Mouse (Mus musculus): Measurements from ENCODE around the gene 1700001P01Rik. TPM values are rescaled to one million over a fixed set of nuclear protein-coding genes. Genes with fewer than 3 reads are reported as not detected.

1700001P01Rik gene
- polyA plus RNA-seq, 1 experiment, result not detected

DNA sequence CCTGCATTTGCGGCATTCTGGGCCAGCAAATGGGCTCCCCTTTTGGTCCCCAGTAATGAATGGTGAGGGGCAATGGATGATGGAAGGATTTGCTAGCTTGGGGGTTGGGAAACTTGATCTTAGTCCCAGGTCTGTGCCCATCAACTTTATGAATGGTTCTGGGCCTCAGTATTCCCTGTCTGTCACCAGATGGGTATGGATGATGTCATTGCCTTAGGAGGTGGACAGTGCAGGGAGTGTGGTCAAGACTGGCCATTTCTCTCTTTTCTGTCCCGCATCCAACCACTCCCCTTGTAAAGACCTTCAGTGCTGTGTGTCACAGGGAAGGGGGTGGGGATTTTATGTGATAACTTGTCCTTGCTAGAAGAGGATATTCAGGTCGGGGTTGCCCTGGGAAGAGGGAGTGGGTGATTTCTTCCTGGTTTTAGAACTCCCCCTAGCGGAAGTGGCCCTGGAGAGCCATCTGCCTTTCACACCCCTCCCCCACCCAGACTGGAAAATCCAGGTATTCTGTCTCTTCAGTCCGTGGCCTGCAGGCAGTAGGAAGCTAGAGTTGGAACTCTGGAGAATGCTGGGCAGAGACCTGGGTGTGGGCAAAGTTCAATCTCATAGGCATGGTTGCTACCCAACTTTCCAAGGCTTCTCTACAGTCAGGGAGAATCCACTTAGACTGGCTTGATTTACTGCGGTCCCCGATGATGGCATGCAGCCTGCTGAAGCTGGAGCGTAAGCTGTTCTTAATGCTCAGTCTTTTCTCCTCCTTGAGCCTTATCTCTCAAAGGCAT is 25.9 kb upstream of the 1700001P01Rik start:
- TF ChIP-seq POLR2A (IDR thresholded peaks at IDR 0.05; ENCODE audit: low read depth, low read length) (no peak), CTCF (IDR thresholded peaks at IDR 0.05; ENCODE audit: extremely low read depth, insufficient read depth, insufficient read length, insufficient replicate concordance) (no peak)
- Histone ChIP-seq H3K27me3 (ENCODE audit: control insufficient read depth, insufficient read depth, low read length) (no peaks in the 10 kb centered on the region), H3K4me1 (ENCODE audit: control insufficient read depth, insufficient read depth, insufficient read length) (peaks cover 21% of the 10 kb centered on the region; the same call in 1 of the 2 replicates), H3K4me3 (ENCODE audit: extremely low read depth, insufficient read depth, insufficient read length) (peak overlapping the region; percentile 71; the same call in 1 of the 2 replicates), H3K36me3 (ENCODE audit: control insufficient read depth, insufficient read depth, low read length) (no peaks in the 10 kb centered on the region), H3K27ac (ENCODE audit: insufficient read depth, low read length) (no peak overlapping the region)
- no peak for DNase-seq (ENCODE audit: low read depth in 1 of 2, low spot score in 2 of 2)
- 74% methylated on average over 8 of the region's 8 CpGs for WGBS

GRCm38 (mm10) chr11:97800691-97801408 is 25.1 kb upstream of the 1700001P01Rik start:
- TF ChIP-seq CTCF (IDR thresholded peaks at IDR 0.05; ENCODE audit: extremely low read depth, insufficient read depth, insufficient read length, insufficient replicate concordance), result no peak
- TF ChIP-seq POLR2A (IDR thresholded peaks at IDR 0.05; ENCODE audit: low read depth, low read length), result no peak
- Histone ChIP-seq H3K27ac (ENCODE audit: insufficient read depth, low read length) (peak overlapping the region; percentile 91), H3K4me1 (ENCODE audit: control insufficient read depth, insufficient read depth, insufficient read length) (peaks cover 13% of the 10 kb centered on the region; the same call in 1 of the 2 replicates), H3K27me3 (ENCODE audit: control insufficient read depth, insufficient read depth, low read length) (no peaks in the 10 kb centered on the region), H3K36me3 (ENCODE audit: control insufficient read depth, insufficient read depth, low read length) (no peaks in the 10 kb centered on the region), H3K4me3 (ENCODE audit: extremely low read depth, insufficient read depth, insufficient read length) (peak overlapping the region; percentile 71)
- DNase-seq (ENCODE audit: low read depth in 1 of 2, low spot score in 2 of 2), result no peak
- 8% methylated on average over 17 of the region's 17 CpGs for WGBS

DNA sequence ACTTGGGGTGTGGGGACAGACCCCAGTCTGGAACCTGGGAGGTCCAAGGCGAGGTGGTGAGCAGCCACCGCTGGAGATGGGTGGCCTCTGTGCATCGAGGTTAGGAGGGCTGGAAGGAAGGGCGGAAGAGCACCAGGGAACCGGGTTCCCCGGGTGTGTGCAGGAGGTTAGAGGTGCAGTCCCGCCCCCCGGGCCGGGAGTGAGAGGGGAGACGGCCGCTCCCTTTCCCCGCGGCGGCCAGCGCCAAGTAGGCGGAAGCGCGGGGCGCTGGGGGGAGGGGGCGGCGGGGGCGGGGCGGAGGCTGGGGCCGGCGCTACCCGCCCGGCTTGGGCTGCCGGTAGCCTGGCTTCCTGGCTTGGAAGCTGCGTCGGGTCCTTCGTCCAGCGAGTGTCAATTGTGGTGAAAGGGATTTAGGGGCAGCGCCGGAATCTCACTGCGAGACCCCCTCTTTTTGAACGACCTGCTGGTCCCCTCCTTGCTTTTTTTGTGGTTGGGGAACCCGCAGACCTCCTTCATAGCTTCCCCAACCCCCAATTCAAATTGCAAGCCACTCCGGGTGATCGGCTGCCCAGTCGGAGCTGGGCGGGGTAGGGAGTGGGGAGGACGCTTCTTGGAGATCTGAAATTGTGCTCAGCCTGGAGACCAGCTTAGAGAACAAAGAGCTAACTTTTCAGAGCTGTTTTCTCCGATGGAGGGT is 24.4 kb upstream of the 1700001P01Rik start:
- Histone ChIP-seq H3K36me3 (ENCODE audit: control insufficient read depth, insufficient read depth, low read length) (no peaks in the 10 kb centered on the region), H3K27ac (ENCODE audit: insufficient read depth, low read length) (peak overlapping the region; percentile 91), H3K4me1 (ENCODE audit: control insufficient read depth, insufficient read depth, insufficient read length) (peaks cover 13% of the 10 kb centered on the region; the same call in 1 of the 2 replicates), H3K27me3 (ENCODE audit: control insufficient read depth, insufficient read depth, low read length) (no peaks in the 10 kb centered on the region), H3K4me3 (ENCODE audit: extremely low read depth, insufficient read depth, insufficient read length) (peak overlapping the region; percentile 71)
- DNase-seq (ENCODE audit: low read depth in 1 of 2, low spot score in 2 of 2), result peak in 1 of 2 experiments; percentile 71
- TF ChIP-seq CTCF (IDR thresholded peaks at IDR 0.05; ENCODE audit: extremely low read depth, insufficient read depth, insufficient read length, insufficient replicate concordance) (no peak), POLR2A (IDR thresholded peaks at IDR 0.05; ENCODE audit: low read depth, low read length) (peak; percentile 63)
- WGBS, result 0% methylated on average over 31 of the region's 43 CpGs

DNA sequence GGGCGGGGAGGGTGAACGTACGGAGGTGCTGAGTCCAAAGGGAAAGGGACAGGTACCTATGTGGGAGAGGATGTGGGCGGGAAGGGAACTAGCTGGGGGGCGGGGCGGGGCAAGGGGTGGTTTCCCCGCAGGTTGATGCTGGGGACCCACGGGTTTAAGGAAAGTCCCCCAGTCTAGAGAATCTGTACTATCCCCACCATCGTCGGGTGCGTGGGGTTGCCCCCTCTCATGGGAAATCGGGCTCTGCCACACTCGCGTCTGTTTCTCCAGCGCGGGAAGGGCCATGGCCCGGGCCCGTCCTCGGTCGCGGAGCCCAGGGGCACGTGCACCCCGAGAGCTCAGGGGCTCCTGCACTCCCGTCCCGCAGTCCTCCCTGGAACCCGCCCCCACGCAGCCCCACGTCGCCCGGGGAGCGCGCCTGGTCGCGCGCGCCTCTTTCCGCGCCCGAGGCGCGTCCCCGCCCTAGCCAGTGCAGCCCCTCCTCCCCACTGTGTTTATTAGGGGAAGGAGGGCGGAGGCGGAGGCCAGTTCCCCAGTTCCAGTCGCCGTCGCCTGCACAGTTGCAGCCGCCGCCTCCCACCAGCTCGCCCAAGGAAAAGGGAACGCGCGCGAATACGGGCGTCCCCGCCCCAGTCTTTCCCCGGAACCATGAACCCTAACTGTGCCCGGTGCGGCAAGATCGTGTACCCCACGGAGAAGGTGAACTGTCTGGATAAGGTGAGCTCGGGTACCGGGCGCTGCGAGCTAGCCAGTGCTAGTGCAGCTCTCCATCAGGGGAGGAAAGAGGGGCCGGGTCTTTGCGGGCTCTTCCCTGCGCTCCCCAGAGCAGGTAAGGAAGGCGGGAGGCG is 23.7 kb upstream of the 1700001P01Rik start:
- TF ChIP-seq POLR2A (IDR thresholded peaks at IDR 0.05; ENCODE audit: low read depth, low read length), result peak; percentile 82
- no peak for TF ChIP-seq CTCF (IDR thresholded peaks at IDR 0.05; ENCODE audit: extremely low read depth, insufficient read depth, insufficient read length, insufficient replicate concordance)
- Histone ChIP-seq H3K27me3 (ENCODE audit: control insufficient read depth, insufficient read depth, low read length) (no peaks in the 10 kb centered on the region), H3K4me3 (ENCODE audit: extremely low read depth, insufficient read depth, insufficient read length) (peak overlapping the region; percentile 71), H3K27ac (ENCODE audit: insufficient read depth, low read length) (peak overlapping the region; percentile 85), H3K4me1 (ENCODE audit: control insufficient read depth, insufficient read depth, insufficient read length) (peaks cover 11% of the 10 kb centered on the region; the same call in 1 of the 2 replicates), H3K36me3 (ENCODE audit: control insufficient read depth, insufficient read depth, low read length) (no peaks in the 10 kb centered on the region)
- under 1% methylated on average over 70 of the region's 71 CpGs for WGBS
- peak; percentile 61 to 81 for DNase-seq (ENCODE audit: low read depth in 1 of 2, low spot score in 2 of 2)

- H3K4me1 ChIP-seq (ENCODE audit: control insufficient read depth, insufficient read depth, insufficient read length), result peaks cover 10% of the 10 kb centered on the region; the same call in 1 of the 2 replicates
- H3K27me3 ChIP-seq (ENCODE audit: control insufficient read depth, insufficient read depth, low read length), result no peaks in the 10 kb centered on the region
- DNase-seq (ENCODE audit: low read depth in 1 of 2, low spot score in 2 of 2), result peak; percentile 79 to 81
- TF ChIP-seq CTCF (IDR thresholded peaks at IDR 0.05; ENCODE audit: extremely low read depth, insufficient read depth, insufficient read length, insufficient replicate concordance), result no peak
- TF ChIP-seq POLR2A (IDR thresholded peaks at IDR 0.05; ENCODE audit: low read depth, low read length), result no peak
- WGBS, result under 1% methylated on average over 11 of the region's 11 CpGs
- peak within 1 kb of the TSS; percentile 85 for H3K27ac ChIP-seq (ENCODE audit: insufficient read depth, low read length)
- no peaks in the 10 kb centered on the region for H3K36me3 ChIP-seq (ENCODE audit: control insufficient read depth, insufficient read depth, low read length)
- H3K4me3 ChIP-seq (ENCODE audit: extremely low read depth, insufficient read depth, insufficient read length), result peak within 1 kb of the TSS; percentile 71
These were observed 23.0 kb upstream of the 1700001P01Rik start, which contains the start of gene Lasp1 for GRCm38 (mm10) chr11:97798782-97799145. Lasp1 (plus strand) TSS chr11:97799000.

GRCm38 (mm10) chr11:97798083-97798435 is 22.3 kb upstream of the 1700001P01Rik start:
- H3K4me3 ChIP-seq (ENCODE audit: extremely low read depth, insufficient read depth, insufficient read length), result no peak overlapping the region
- no peak overlapping the region for H3K27ac ChIP-seq (ENCODE audit: insufficient read depth, low read length)
- no peaks in the 10 kb centered on the region for H3K36me3 ChIP-seq (ENCODE audit: control insufficient read depth, insufficient read depth, low read length)
- no peak for TF ChIP-seq CTCF (IDR thresholded peaks at IDR 0.05; ENCODE audit: extremely low read depth, insufficient read depth, insufficient read length, insufficient replicate concordance)
- no peak for TF ChIP-seq POLR2A (IDR thresholded peaks at IDR 0.05; ENCODE audit: low read depth, low read length)
- 76% methylated on average over 8 of the region's 8 CpGs for WGBS
- no peak for DNase-seq (ENCODE audit: low read depth in 1 of 2, low spot score in 2 of 2)
- H3K4me1 ChIP-seq (ENCODE audit: control insufficient read depth, insufficient read depth, insufficient read length), result peaks cover 8% of the 10 kb centered on the region; the same call in 1 of the 2 replicates
- H3K27me3 ChIP-seq (ENCODE audit: control insufficient read depth, insufficient read depth, low read length), result no peaks in the 10 kb centered on the region
